Mouse (Mus musculus) splenic B cell, adult 2 months (primary cell): ENCODE data around the gene Aloxe3.
A peak's percentile ranks its signal among the peaks of the same experiment; 100 is the strongest.
"Not testable (repeated sequence)": the region's sequence is repeated elsewhere in the genome, so short reads cannot be mapped to it uniquely, and the experiment has no call there.

Experiments used
- DNase-seq: peaks from one replicate; pipeline ENCODE4 v3.0.0-alpha.2; 2011; ENCODE audit warnings: low read depth, low spot score
- H3K27me3 ChIP-seq: 2 replicates; pipeline ENCODE4 v1.6.1; 2012; ENCODE audit warnings: mild to moderate bottlenecking, low read length, moderate library complexity, mixed read lengths; ENCODE audit not compliant: control insufficient read depth, poor library complexity, insufficient read depth, severe bottlenecking
- H3K36me3 ChIP-seq: 2 replicates; pipeline ENCODE4 v1.6.1; 2012; ENCODE audit warnings: mild to moderate bottlenecking, low read length, moderate library complexity, mixed read lengths; ENCODE audit not compliant: control insufficient read depth, poor library complexity, insufficient read depth, severe bottlenecking

Aloxe3 gene

GRCm38 (mm10) chr11:69089616-69090290 is 35.9 kb upstream of the Aloxe3 start:
- H3K27me3 ChIP-seq = no peaks in the 10 kb centered on the region
- no peak for DNase-seq
- H3K36me3 ChIP-seq = peaks cover 7% of the 10 kb centered on the region

- Histone ChIP-seq H3K27me3 (no peaks in the 10 kb centered on the region), H3K36me3 (peaks cover 7% of the 10 kb centered on the region)
- DNase-seq = no peak
Observed at GRCm38 (mm10) chr11:69090367-69090766, 35.3 kb upstream of the Aloxe3 start.

GRCm38 (mm10) chr11:69091566-69092385 is 33.9 kb upstream of the Aloxe3 start:
- no peak for DNase-seq
- Histone ChIP-seq H3K27me3 (no peaks in the 10 kb centered on the region), H3K36me3 (peaks cover 7% of the 10 kb centered on the region)

GRCm38 (mm10) chr11:69092386-69092751 is 33.3 kb upstream of the Aloxe3 start:
- DNase-seq = peak; percentile 92
- peaks cover 7% of the 10 kb centered on the region for H3K36me3 ChIP-seq
- no peaks in the 10 kb centered on the region for H3K27me3 ChIP-seq

- Histone ChIP-seq H3K36me3 (peaks cover 7% of the 10 kb centered on the region), H3K27me3 (no peaks in the 10 kb centered on the region)
- peak; percentile 73 for DNase-seq
Observed at GRCm38 (mm10) chr11:69092871-69093270, 32.8 kb upstream of the Aloxe3 start.

GRCm38 (mm10) chr11:69093856-69094255 is 31.8 kb upstream of the Aloxe3 start:
- not testable (repeated sequence) for H3K36me3 ChIP-seq, DNase-seq, H3K27me3 ChIP-seq

GRCm38 (mm10) chr11:69094697-69095429 is 30.8 kb upstream of the Aloxe3 start, which contains the start of gene Per1:
TSS of gene Per1 (plus strand) at chr11:69095217.
- DNase-seq = peak; percentile 100
- Histone ChIP-seq H3K27me3 (no peaks in the 10 kb centered on the region), H3K36me3 (peaks cover 6% of the 10 kb centered on the region)

- no peaks in the 10 kb centered on the region for H3K27me3 ChIP-seq
- DNase-seq = peak; percentile 74
- peaks cover 3% of the 10 kb centered on the region for H3K36me3 ChIP-seq
Observed at GRCm38 (mm10) chr11:69095511-69096231, 30.0 kb upstream of the Aloxe3 start.

GRCm38 (mm10) chr11:69096360-69096986 is 29.2 kb upstream of the Aloxe3 start:
- Histone ChIP-seq H3K36me3 (peaks cover 10% of the 10 kb centered on the region), H3K27me3 (no peaks in the 10 kb centered on the region)
- no peak for DNase-seq

GRCm38 (mm10) chr11:69096987-69097900 is 28.5 kb upstream of the Aloxe3 start:
- peaks cover 17% of the 10 kb centered on the region for H3K36me3 ChIP-seq

GRCm38 (mm10) chr11:69098039-69098761 is 27.5 kb upstream of the Aloxe3 start:
- peak; percentile 63 for DNase-seq
- Histone ChIP-seq H3K36me3 (peaks cover 26% of the 10 kb centered on the region), H3K27me3 (no peaks in the 10 kb centered on the region)

More at GRCm38 (mm10) chr11:69096987-69097900, 28.5 kb upstream of the Aloxe3 start:
- H3K27me3 ChIP-seq = no peaks in the 10 kb centered on the region
- DNase-seq = peak; percentile 93

- H3K36me3 ChIP-seq = peaks cover 27% of the 10 kb centered on the region
- H3K27me3 ChIP-seq = no peaks in the 10 kb centered on the region
- peak; percentile 98 for DNase-seq
Observed at GRCm38 (mm10) chr11:69098762-69099091, 27.0 kb upstream of the Aloxe3 start.
